Mouse (Mus musculus): ENCODE results near the gene Dusp22. TPM values are rescaled to one million over a fixed set of nuclear protein-coding genes. Genes with fewer than 3 reads are reported as not detected.

Dusp22 gene
- polyA plus RNA-seq, 1 experiment: 25.2 TPM

GRCm38 (mm10) chr13:30753441-30753840 lies 93.6 kb downstream of the Dusp22 start:
- Histone ChIP-seq H3K4me3 (ENCODE audit: insufficient read depth, low read depth, low read length) (no peak overlapping the region), H3K4me1 (ENCODE audit: control insufficient read depth, insufficient read depth, low read length) (peaks cover 7% of the 10 kb centered on the region; the same call in 1 of the 2 replicates), H3K27ac (ENCODE audit: insufficient read depth, low read depth, low read length) (no peak overlapping the region), H3K27me3 (replicated peaks; ENCODE audit: control insufficient read depth, insufficient read depth, low read length) (no peaks in the 10 kb centered on the region), H3K36me3 (ENCODE audit: control insufficient read depth, insufficient read depth, low read length) (no peaks in the 10 kb centered on the region)
- TF ChIP-seq CTCF (conservative IDR thresholded peaks at IDR 0.05; ENCODE audit: insufficient read depth, insufficient read length, low read depth, low read length): no peak
- no peak for TF ChIP-seq POLR2A (IDR thresholded peaks at IDR 0.05; ENCODE audit: low read depth, low read length)
- no peak for DNase-seq
- 91% methylated on average over 3 of the region's 3 CpGs for whole genome bisulfite sequencing

DNA sequence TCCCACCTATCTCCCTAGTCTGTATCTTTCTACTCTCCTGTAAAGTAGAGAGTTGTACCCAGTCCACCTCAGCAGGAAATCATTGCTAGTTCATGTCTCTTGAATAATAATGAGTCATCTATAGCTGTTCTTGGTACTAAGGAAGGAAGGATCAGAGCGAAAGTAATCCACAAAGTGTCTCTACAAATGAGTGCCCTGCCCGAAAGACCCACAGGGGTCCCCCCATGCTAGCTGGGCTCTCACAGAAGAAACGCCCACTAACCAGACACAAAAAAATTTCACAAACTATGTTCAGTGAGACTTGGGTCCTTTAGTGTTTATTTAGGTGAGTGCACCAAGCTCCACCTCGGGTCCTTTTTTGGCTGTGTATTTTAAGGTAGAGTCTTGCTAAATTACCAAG lies 94.3 kb downstream of the Dusp22 start:
- Histone ChIP-seq H3K4me3 (ENCODE audit: insufficient read depth, low read depth, low read length) (no peak overlapping the region), H3K27me3 (replicated peaks; ENCODE audit: control insufficient read depth, insufficient read depth, low read length) (no peaks in the 10 kb centered on the region), H3K27ac (ENCODE audit: insufficient read depth, low read depth, low read length) (no peak overlapping the region), H3K36me3 (ENCODE audit: control insufficient read depth, insufficient read depth, low read length) (no peaks in the 10 kb centered on the region), H3K4me1 (ENCODE audit: control insufficient read depth, insufficient read depth, low read length) (peaks cover 7% of the 10 kb centered on the region; the same call in 1 of the 2 replicates)
- 84% methylated on average over 4 of the region's 4 CpGs for WGBS
- DNase-seq: no peak
- TF ChIP-seq POLR2A (IDR thresholded peaks at IDR 0.05; ENCODE audit: low read depth, low read length) (no peak), CTCF (conservative IDR thresholded peaks at IDR 0.05; ENCODE audit: insufficient read depth, insufficient read length, low read depth, low read length) (no peak)

GRCm38 (mm10) chr13:30754825-30755476 lies 95.2 kb downstream of the Dusp22 start:
- Histone ChIP-seq H3K27me3 (replicated peaks; ENCODE audit: control insufficient read depth, insufficient read depth, low read length) (no peaks in the 10 kb centered on the region), H3K4me1 (ENCODE audit: control insufficient read depth, insufficient read depth, low read length) (peaks cover 4% of the 10 kb centered on the region; the same call in 1 of the 2 replicates), H3K27ac (ENCODE audit: insufficient read depth, low read depth, low read length) (no peak overlapping the region), H3K4me3 (ENCODE audit: insufficient read depth, low read depth, low read length) (no peak overlapping the region), H3K36me3 (ENCODE audit: control insufficient read depth, insufficient read depth, low read length) (no peaks in the 10 kb centered on the region)
- TF ChIP-seq CTCF (conservative IDR thresholded peaks at IDR 0.05; ENCODE audit: insufficient read depth, insufficient read length, low read depth, low read length): no peak
- WGBS: 77% methylated on average over 10 of the region's 10 CpGs
- DNase-seq: no peak

GRCm38 (mm10) chr13:30755577-30755976 lies 95.8 kb downstream of the Dusp22 start:
- Histone ChIP-seq H3K27me3 (replicated peaks; ENCODE audit: control insufficient read depth, insufficient read depth, low read length) (no peaks in the 10 kb centered on the region), H3K4me1 (ENCODE audit: control insufficient read depth, insufficient read depth, low read length) (0 out of 2 replicates have a peak, but pooled peaks cover 1% of the 10 kb centered on the region), H3K4me3 (ENCODE audit: insufficient read depth, low read depth, low read length) (no peak overlapping the region), H3K36me3 (ENCODE audit: control insufficient read depth, insufficient read depth, low read length) (no peaks in the 10 kb centered on the region), H3K27ac (ENCODE audit: insufficient read depth, low read depth, low read length) (no peak overlapping the region)
- no peak for DNase-seq
- 73% methylated on average over 3 of the region's 3 CpGs for WGBS
- TF ChIP-seq CTCF (conservative IDR thresholded peaks at IDR 0.05; ENCODE audit: insufficient read depth, insufficient read length, low read depth, low read length) (no peak), POLR2A (IDR thresholded peaks at IDR 0.05; ENCODE audit: low read depth, low read length) (no peak)

- WGBS: 75% methylated on average over 9 of the region's 9 CpGs
- DNase-seq: no peak
- Histone ChIP-seq H3K27me3 (replicated peaks; ENCODE audit: control insufficient read depth, insufficient read depth, low read length) (no peaks in the 10 kb centered on the region), H3K4me3 (ENCODE audit: insufficient read depth, low read depth, low read length) (no peak overlapping the region), H3K36me3 (ENCODE audit: control insufficient read depth, insufficient read depth, low read length) (no peaks in the 10 kb centered on the region), H3K27ac (ENCODE audit: insufficient read depth, low read depth, low read length) (no peak overlapping the region), H3K4me1 (ENCODE audit: control insufficient read depth, insufficient read depth, low read length) (no peaks in the 10 kb centered on the region)
- no peak for TF ChIP-seq POLR2A (IDR thresholded peaks at IDR 0.05; ENCODE audit: low read depth, low read length)
- no peak for TF ChIP-seq CTCF (conservative IDR thresholded peaks at IDR 0.05; ENCODE audit: insufficient read depth, insufficient read length, low read depth, low read length)
Observed at GRCm38 (mm10) chr13:30755998-30756639, 96.3 kb downstream of the Dusp22 start.

DNA sequence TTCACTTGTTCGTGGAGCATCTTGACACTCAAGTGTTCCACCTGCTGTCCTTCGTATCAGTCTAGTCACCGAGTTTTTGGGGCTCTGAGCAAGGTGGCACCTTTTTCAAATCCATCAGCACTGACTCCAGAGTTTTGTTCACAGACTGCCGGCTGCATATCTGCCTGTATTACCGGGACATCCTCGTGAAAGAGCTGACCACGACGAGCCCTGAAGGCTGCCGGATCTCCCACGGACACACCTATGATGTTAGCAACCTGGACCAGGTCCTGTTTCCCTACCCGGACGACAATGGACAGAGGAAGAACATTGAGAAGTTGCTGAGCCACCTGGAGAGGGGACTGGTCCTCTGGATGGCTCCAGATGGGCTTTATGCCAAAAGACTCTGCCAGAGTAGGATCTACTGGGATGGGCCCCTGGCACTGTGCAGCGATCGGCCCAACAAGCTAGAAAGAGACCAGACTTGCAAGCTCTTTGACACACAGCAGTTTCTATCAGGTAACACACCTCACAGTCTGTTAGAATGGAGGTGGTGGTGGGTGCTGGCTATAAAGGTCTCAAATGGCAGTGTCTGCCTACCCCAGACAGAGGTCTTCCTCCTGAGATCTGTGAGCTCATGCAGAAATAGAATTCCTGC lies 97.6 kb downstream of the Dusp22 start:
- H3K4me1 ChIP-seq (ENCODE audit: control insufficient read depth, insufficient read depth, low read length): no peaks in the 10 kb centered on the region
- no peak overlapping the region for H3K4me3 ChIP-seq (ENCODE audit: insufficient read depth, low read depth, low read length)
- H3K36me3 ChIP-seq (ENCODE audit: control insufficient read depth, insufficient read depth, low read length): no peaks in the 10 kb centered on the region
- TF ChIP-seq POLR2A (IDR thresholded peaks at IDR 0.05; ENCODE audit: low read depth, low read length) (no peak), CTCF (conservative IDR thresholded peaks at IDR 0.05; ENCODE audit: insufficient read depth, insufficient read length, low read depth, low read length) (no peak)
- H3K27ac ChIP-seq (ENCODE audit: insufficient read depth, low read depth, low read length): no peak overlapping the region
- 84% methylated on average over 14 of the region's 14 CpGs for WGBS
- no peaks in the 10 kb centered on the region for H3K27me3 ChIP-seq (replicated peaks; ENCODE audit: control insufficient read depth, insufficient read depth, low read length)
- no peak for DNase-seq

- WGBS: 57% methylated on average over 11 of the region's 11 CpGs
- Histone ChIP-seq H3K27me3 (replicated peaks; ENCODE audit: control insufficient read depth, insufficient read depth, low read length) (no peaks in the 10 kb centered on the region), H3K27ac (ENCODE audit: insufficient read depth, low read depth, low read length) (no peak overlapping the region), H3K4me1 (ENCODE audit: control insufficient read depth, insufficient read depth, low read length) (no peaks in the 10 kb centered on the region), H3K4me3 (ENCODE audit: insufficient read depth, low read depth, low read length) (no peak overlapping the region), H3K36me3 (ENCODE audit: control insufficient read depth, insufficient read depth, low read length) (no peaks in the 10 kb centered on the region)
- no peak for DNase-seq
- TF ChIP-seq CTCF (conservative IDR thresholded peaks at IDR 0.05; ENCODE audit: insufficient read depth, insufficient read length, low read depth, low read length) (no peak), POLR2A (IDR thresholded peaks at IDR 0.05; ENCODE audit: low read depth, low read length) (no peak)
Observed at GRCm38 (mm10) chr13:30758789-30759381, 99.1 kb downstream of the Dusp22 start.

All from kidney, adult 2 months (tissue).